ENCODE assay signal across 9 mouse cellular contexts in genomic region chr7:99375455-99375854, GRCm38 (mm10). TPM values are rescaled to one million over a fixed set of nuclear protein-coding genes. Genes with fewer than 3 reads are reported as not detected.
DNase-seq lines count a peak whose midpoint lies in the region; ATAC-seq and TF ChIP-seq lines count a peak whose summit lies in the region.
"Had no signal": no experiment of that assay in that cellular context is flagged by ENCODE, and none has a peak within 500 bp of the region (broad histone marks: within the 10 kb centered on the region; RNA-seq: fewer than 3 reads in every experiment).

No protein-coding gene starts in this region.

- DNase-seq in forebrain, embryonic 14.5 days (ENCODE audit: low spot score) = peak; percentile 76
- no peak for DNase-seq in forebrain, embryonic 10.5 days (ENCODE audit: extremely low spot score, low spot score)
- peak; percentile 67 for DNase-seq in A20 (ENCODE audit: low read depth, low spot score)
- peak; percentile 76 for DNase-seq in adrenal gland, postnatal 25 days
- peak; percentile 88 to 98 for DNase-seq in layer of hippocampus, postnatal 25 days (ENCODE audit: extremely low spot score in 1 of 2, low spot score in 1 of 2)
- DNase-seq in thymus, adult 2 months = peak; percentile 82

- H3K36me3 ChIP-seq in forebrain, embryonic 14.5 days (ENCODE audit: control insufficient read depth, insufficient read depth, low read length) = no peaks in the 10 kb centered on the region
- no peaks in the 10 kb centered on the region for H3K36me3 ChIP-seq in forebrain, embryonic 10.5 days (replicated peaks)
- H3K36me3 ChIP-seq in thymus, adult 2 months (ENCODE audit: control insufficient read depth, insufficient read depth, low read length) = no peaks in the 10 kb centered on the region
- H3K36me3 ChIP-seq: hindbrain, embryonic 15.5 days had no signal

- H3K4me1 ChIP-seq in forebrain, embryonic 14.5 days (ENCODE audit: control insufficient read depth, insufficient read depth, low read length) = no peaks in the 10 kb centered on the region
- H3K4me1 ChIP-seq in forebrain, embryonic 10.5 days = peaks cover 23% of the 10 kb centered on the region
- peaks cover 3% of the 10 kb centered on the region; the same call in 1 of the 2 replicates for H3K4me1 ChIP-seq in embryonic fibroblast, embryonic 13.5 days (ENCODE audit: control insufficient read depth, insufficient read depth, low read length)
- H3K4me1 ChIP-seq in thymus, adult 2 months (replicated peaks; ENCODE audit: control insufficient read depth, insufficient read depth, low read length) = peaks cover 2% of the 10 kb centered on the region

- H3K27ac ChIP-seq in forebrain, embryonic 14.5 days (ENCODE audit: low read depth, low read length) = no peak overlapping the region
- no peak overlapping the region for H3K27ac ChIP-seq in forebrain, embryonic 10.5 days
- H3K27ac ChIP-seq in embryonic fibroblast, embryonic 13.5 days (ENCODE audit: insufficient read depth, low read length) = no peak overlapping the region
- H3K27ac ChIP-seq in thymus, adult 2 months (ENCODE audit: control insufficient read depth, insufficient read depth, low read length) = no peak overlapping the region
- H3K27ac ChIP-seq: hindbrain, embryonic 15.5 days had no signal

- no peak overlapping the region for H3K4me2 ChIP-seq in forebrain, embryonic 14.5 days (ENCODE audit: low read length)
- H3K4me2 ChIP-seq: hindbrain, embryonic 15.5 days had no signal

- H3K9me3 ChIP-seq in forebrain, embryonic 14.5 days (replicated peaks; ENCODE audit: control insufficient read depth, low read length) = no peaks in the 10 kb centered on the region
- no peaks in the 10 kb centered on the region for H3K9me3 ChIP-seq in forebrain, embryonic 10.5 days
- H3K9me3 ChIP-seq: hindbrain, embryonic 15.5 days had no signal

- H3K4me3 ChIP-seq in forebrain, embryonic 14.5 days (ENCODE audit: low read depth, low read length) = no peak overlapping the region
- H3K4me3 ChIP-seq in forebrain, embryonic 10.5 days = no peak overlapping the region
- no peak overlapping the region for H3K4me3 ChIP-seq in embryonic fibroblast, embryonic 13.5 days (ENCODE audit: insufficient read depth, low read length)
- H3K4me3 ChIP-seq in thymus, adult 2 months (ENCODE audit: control insufficient read depth, insufficient read depth, low read length) = no peak overlapping the region
- H3K4me3 ChIP-seq: hindbrain, embryonic 15.5 days had no signal

- no peaks in the 10 kb centered on the region for H3K27me3 ChIP-seq in forebrain, embryonic 14.5 days (replicated peaks; ENCODE audit: control insufficient read depth, insufficient read depth, low read length)
- H3K27me3 ChIP-seq in forebrain, embryonic 10.5 days (ENCODE audit: poor library complexity, severe bottlenecking) = no peaks in the 10 kb centered on the region; the same call in 1 of the 2 replicates
- no peaks in the 10 kb centered on the region for H3K27me3 ChIP-seq in thymus, adult 2 months (ENCODE audit: control insufficient read depth, insufficient read depth, low read length)
- H3K27me3 ChIP-seq: hindbrain, embryonic 15.5 days had no signal

- no peak for ATAC-seq in forebrain, embryonic 14.5 days
- ATAC-seq in monocyte, adult 5-6 weeks (replicated peaks; ENCODE audit: insufficient number of reproducible peaks, low FRiP score, low TSS enrichment, poor library complexity, severe bottlenecking) = peak; percentile 37; the same call in 1 of the 2 replicates

- TF ChIP-seq POLR2A in embryonic fibroblast, embryonic 13.5 days (IDR thresholded peaks at IDR 0.05; ENCODE audit: low read depth, low read length) = no peak
- no peak for TF ChIP-seq POLR2A in thymus, adult 2 months (IDR thresholded peaks at IDR 0.05; ENCODE audit: control insufficient read depth, extremely low read depth, insufficient read depth, low read length, poor library complexity)

- no peak overlapping the region for H3K9ac ChIP-seq in forebrain, embryonic 14.5 days (ENCODE audit: low read length)
- H3K9ac ChIP-seq: hindbrain, embryonic 15.5 days had no signal

- 4% methylated on average over 4 of the region's 4 CpGs for WGBS in forebrain, embryonic 14.5 days
- 7% methylated on average over 4 of the region's 4 CpGs for WGBS in forebrain, embryonic 10.5 days
- 5% methylated on average over 4 of the region's 4 CpGs for WGBS in thymus, adult 2 months

- TF ChIP-seq CTCF in embryonic fibroblast, embryonic 13.5 days (IDR thresholded peaks at IDR 0.05; ENCODE audit: borderline replicate concordance, insufficient read depth, low read length) = peak; percentile 50; the same call in 1 of the 2 replicates
- TF ChIP-seq CTCF in thymus, adult 2 months (IDR thresholded peaks at IDR 0.05; ENCODE audit: borderline replicate concordance, control insufficient read depth, extremely low read depth, insufficient read depth, low read length, poor library complexity) = no peak

RNA-seq across cellular contexts. Expression of gene Gdpd5, which starts 5.8 kb away (rescaled TPM):
- 26.8 and 34.5 TPM in 2 replicates for polyA plus RNA-seq in forebrain, embryonic 14.5 days (2014; fragmentation: Nextera tagmentation; extraction: Ambion mirVana)
- polyA plus RNA-seq in forebrain, embryonic 10.5 days (2016; fragmentation: Nextera tagmentation; extraction: Ambion mirVana) = 12.7 and 15.9 TPM in 2 replicates
- 4.9 and 9.9 TPM in 2 replicates for total RNA-seq in adrenal gland, postnatal 25 days (2021)
- polyA plus RNA-seq in embryonic fibroblast, embryonic 13.5 days (2011; ENCODE audit: insufficient read length, low read depth, missing spikeins) = 12.0 and 12.6 TPM in 2 replicates
- total RNA-seq in layer of hippocampus, postnatal 25 days (2021) = 10 to 100 TPM; 20.3 to 26.2 TPM
- 1.3 to 1.6 TPM (median 1.5 TPM) in 3 replicates for total RNA-seq in monocyte, adult 5-6 weeks (2017)
- polyA plus RNA-seq in thymus, adult 2 months (2012; rRNA removed) = 13.9 and 18.5 TPM in 2 replicates

RNA-seq across cellular contexts. Expression of gene Serpinh1, which starts 22.4 kb away (rescaled TPM):
- polyA plus RNA-seq in forebrain, embryonic 14.5 days (2014; fragmentation: Nextera tagmentation; extraction: Ambion mirVana) = 102 and 115 TPM in 2 replicates
- 825 and 923 TPM in 2 replicates for polyA plus RNA-seq in forebrain, embryonic 10.5 days (2016; fragmentation: Nextera tagmentation; extraction: Ambion mirVana)
- total RNA-seq in adrenal gland, postnatal 25 days (2021) = 318 and 396 TPM in 2 replicates
- polyA plus RNA-seq in embryonic fibroblast, embryonic 13.5 days (2011; ENCODE audit: insufficient read length, low read depth, missing spikeins) = 2,134 and 2,700 TPM in 2 replicates
- total RNA-seq in layer of hippocampus, postnatal 25 days (2021) = 10 to 100 TPM; 29.1 to 30.3 TPM
- not detected in 3 replicates for total RNA-seq in monocyte, adult 5-6 weeks (2017)
- polyA plus RNA-seq in thymus, adult 2 months (2012; rRNA removed) = 53.3 and 66.1 TPM in 2 replicates
